ENCODE assay signal across 20 mouse cellular contexts in genomic region chr14:33682768-33683167, GRCm38 (mm10).
A peak's percentile ranks its signal among the peaks of the same experiment; 100 is the strongest.
DNase-seq lines count a peak whose midpoint lies in the region; ATAC-seq and TF ChIP-seq lines count a peak whose summit lies in the region.
"Had no signal": no experiment of that assay in that cellular context is flagged by ENCODE, and none has a peak within 500 bp of the region (broad histone marks: within the 10 kb centered on the region; RNA-seq: fewer than 3 reads in every experiment).

No protein-coding gene starts in this region.

- 0 out of 2 replicates have a peak overlapping the region, but pooled peaks have one; percentile 16 for H3K27ac ChIP-seq in forebrain, embryonic 16.5 days (ENCODE audit: low read length)
- no peak overlapping the region for H3K27ac ChIP-seq in forebrain, embryonic 10.5 days
- H3K27ac ChIP-seq in hindbrain, embryonic 10.5 days, result peak overlapping the region; percentile 35; the same call in 1 of the 2 replicates
- H3K27ac ChIP-seq in hindbrain, postnatal 0 days, result no peak overlapping the region
- no peak overlapping the region for H3K27ac ChIP-seq in lung, embryonic 16.5 days (ENCODE audit: low read length)
- H3K27ac ChIP-seq: embryonic facial prominence, embryonic 12.5 days; hindbrain, embryonic 15.5 days had no signal

- no peak for ATAC-seq in forebrain, embryonic 16.5 days
- ATAC-seq in hindbrain, postnatal 0 days, result no peak
- peak; percentile 43; the same call in 1 of the 2 replicates for ATAC-seq in lung, embryonic 16.5 days (ENCODE audit: low read depth)
- ATAC-seq: activated CD4-positive, CD25-positive, alpha-beta regulatory T cell, adult 4 months; Patski had no signal

- no peaks in the 10 kb centered on the region for H3K36me3 ChIP-seq in forebrain, embryonic 16.5 days (ENCODE audit: control insufficient read depth, insufficient read depth)
- no peaks in the 10 kb centered on the region for H3K36me3 ChIP-seq in forebrain, embryonic 10.5 days (replicated peaks)
- no peaks in the 10 kb centered on the region for H3K36me3 ChIP-seq in hindbrain, embryonic 10.5 days
- H3K36me3 ChIP-seq in hindbrain, postnatal 0 days (ENCODE audit: insufficient read depth, low read length), result no peaks in the 10 kb centered on the region
- no peaks in the 10 kb centered on the region for H3K36me3 ChIP-seq in lung, embryonic 16.5 days (ENCODE audit: control insufficient read depth, insufficient read depth, low read length)
- H3K36me3 ChIP-seq: embryonic facial prominence, embryonic 12.5 days; forebrain, embryonic 15.5 days; hindbrain, embryonic 15.5 days had no signal

- H3K4me1 ChIP-seq in forebrain, embryonic 16.5 days (replicated peaks; ENCODE audit: control insufficient read depth, insufficient read depth, low read length), result peaks cover 12% of the 10 kb centered on the region
- peaks cover 11% of the 10 kb centered on the region for H3K4me1 ChIP-seq in forebrain, embryonic 10.5 days
- H3K4me1 ChIP-seq in hindbrain, embryonic 10.5 days (replicated peaks), result peaks cover 14% of the 10 kb centered on the region; the same call in 1 of the 2 replicates
- H3K4me1 ChIP-seq in hindbrain, postnatal 0 days (ENCODE audit: insufficient read depth, low read length), result no peaks in the 10 kb centered on the region
- peaks cover 9% of the 10 kb centered on the region for H3K4me1 ChIP-seq in lung, embryonic 16.5 days (replicated peaks; ENCODE audit: control insufficient read depth, insufficient read depth, low read length)

- H3K4me2 ChIP-seq in forebrain, embryonic 16.5 days (ENCODE audit: low read length), result no peak overlapping the region
- no peak overlapping the region for H3K4me2 ChIP-seq in hindbrain, postnatal 0 days (ENCODE audit: low read depth, low read length)
- no peak overlapping the region for H3K4me2 ChIP-seq in lung, embryonic 16.5 days (ENCODE audit: low read depth, low read length)
- H3K4me2 ChIP-seq: embryonic facial prominence, embryonic 12.5 days; forebrain, embryonic 15.5 days; heart, embryonic 11.5 days; hindbrain, embryonic 15.5 days had no signal

- TF ChIP-seq CTCF in hindbrain, postnatal 0 days (IDR thresholded peaks at IDR 0.05; ENCODE audit: low read depth), result no peak

- no peak for DNase-seq in forebrain, embryonic 10.5 days (ENCODE audit: extremely low spot score, low spot score)
- no peak for DNase-seq in hindbrain, embryonic 10.5 days (ENCODE audit: low spot score)
- no peak for DNase-seq in hindbrain, postnatal 0 days (ENCODE audit: low spot score)
- no peak for DNase-seq in lung, postnatal 36 days
- DNase-seq: adrenal gland, postnatal 14 days; cerebellum, adult 11-12 months; cerebellum, adult 9-10 months; cerebellum, postnatal 25 days; gastrocnemius, postnatal 14 days; heart, postnatal 36 days; kidney, adult 18-20 months had no signal

- H3K9ac ChIP-seq in forebrain, embryonic 16.5 days (replicated peaks; ENCODE audit: low read depth, low read length), result no peak overlapping the region
- no peak overlapping the region for H3K9ac ChIP-seq in hindbrain, postnatal 0 days (replicated peaks; ENCODE audit: low read length)
- no peak overlapping the region for H3K9ac ChIP-seq in lung, embryonic 16.5 days (ENCODE audit: low read length)
- H3K9ac ChIP-seq: embryonic facial prominence, embryonic 12.5 days; forebrain, embryonic 15.5 days; hindbrain, embryonic 15.5 days had no signal

- WGBS in forebrain, embryonic 16.5 days, result 93% methylated on average over 2 of the region's 2 CpGs
- 86% methylated on average over 2 of the region's 2 CpGs for WGBS in forebrain, embryonic 10.5 days
- WGBS in hindbrain, embryonic 10.5 days, result 80% methylated on average over 2 of the region's 2 CpGs
- 75% methylated on average over 2 of the region's 2 CpGs for WGBS in hindbrain, postnatal 0 days
- WGBS in lung, embryonic 16.5 days, result 41% methylated on average over 2 of the region's 2 CpGs

- no peak overlapping the region for H3K4me3 ChIP-seq in forebrain, embryonic 16.5 days (replicated peaks; ENCODE audit: low read length)
- no peak overlapping the region for H3K4me3 ChIP-seq in forebrain, embryonic 10.5 days
- no peak overlapping the region for H3K4me3 ChIP-seq in hindbrain, embryonic 10.5 days
- no peak overlapping the region for H3K4me3 ChIP-seq in hindbrain, postnatal 0 days (ENCODE audit: low read length)
- H3K4me3 ChIP-seq in lung, embryonic 16.5 days (ENCODE audit: low read length), result no peak overlapping the region
- H3K4me3 ChIP-seq: embryonic facial prominence, embryonic 12.5 days; forebrain, embryonic 15.5 days; hindbrain, embryonic 15.5 days had no signal

- no peaks in the 10 kb centered on the region for H3K9me3 ChIP-seq in forebrain, embryonic 16.5 days (ENCODE audit: control insufficient read depth, low read length)
- no peaks in the 10 kb centered on the region for H3K9me3 ChIP-seq in forebrain, embryonic 10.5 days
- no peaks in the 10 kb centered on the region for H3K9me3 ChIP-seq in hindbrain, embryonic 10.5 days
- H3K9me3 ChIP-seq in hindbrain, postnatal 0 days (ENCODE audit: low read length), result no peaks in the 10 kb centered on the region
- H3K9me3 ChIP-seq in lung, embryonic 16.5 days (ENCODE audit: control insufficient read depth, low read length), result no peaks in the 10 kb centered on the region
- H3K9me3 ChIP-seq: embryonic facial prominence, embryonic 12.5 days; forebrain, embryonic 15.5 days; hindbrain, embryonic 15.5 days had no signal

- H3K27me3 ChIP-seq in forebrain, embryonic 16.5 days (replicated peaks; ENCODE audit: control insufficient read depth, insufficient read depth, low read length), result no peaks in the 10 kb centered on the region
- H3K27me3 ChIP-seq in forebrain, embryonic 10.5 days (ENCODE audit: poor library complexity, severe bottlenecking), result no peaks in the 10 kb centered on the region
- 0 out of 2 replicates have a peak, but pooled peaks cover 3% of the 10 kb centered on the region for H3K27me3 ChIP-seq in hindbrain, embryonic 10.5 days (ENCODE audit: insufficient read depth, poor library complexity, severe bottlenecking)
- no peaks in the 10 kb centered on the region for H3K27me3 ChIP-seq in hindbrain, postnatal 0 days (ENCODE audit: insufficient read depth, low read length)
- H3K27me3 ChIP-seq in lung, embryonic 16.5 days (ENCODE audit: control insufficient read depth, insufficient read depth, low read depth, low read length), result no peaks in the 10 kb centered on the region
- H3K27me3 ChIP-seq: CH12.LX; forebrain, embryonic 15.5 days; hindbrain, embryonic 15.5 days had no signal

Comparison
In these comparisons a context has a peak if more than half of its experiments do, and no peak if none do; other contexts are left out.
1. H3K27ac ChIP-seq: peak in forebrain, embryonic 16.5 days (single experiment) and hindbrain, embryonic 10.5 days (single experiment); none in forebrain, embryonic 10.5 days (single experiment), hindbrain, postnatal 0 days (single experiment) and lung, embryonic 16.5 days (single experiment).